Mouse (Mus musculus) bone marrow, adult 2 months (tissue): ENCODE data around the gene Arhgap22.

ENCODE experiments used
- CTCF ChIP-seq: fragments of 200-500 bp; IDR thresholded peaks from 2 replicates; pipeline ENCODE4 v1.5.1; 2011; ENCODE audit warnings: low read length, control low read depth; ENCODE audit not compliant: control insufficient read depth, insufficient read depth
- POLR2A ChIP-seq: fragments of 200-500 bp; IDR thresholded peaks from 2 replicates; pipeline ENCODE4 v1.6.1; 2011; ENCODE audit warnings: low read depth, mild to moderate bottlenecking, control low read depth, low read length, borderline replicate concordance; ENCODE audit not compliant: control insufficient read depth

DNA sequence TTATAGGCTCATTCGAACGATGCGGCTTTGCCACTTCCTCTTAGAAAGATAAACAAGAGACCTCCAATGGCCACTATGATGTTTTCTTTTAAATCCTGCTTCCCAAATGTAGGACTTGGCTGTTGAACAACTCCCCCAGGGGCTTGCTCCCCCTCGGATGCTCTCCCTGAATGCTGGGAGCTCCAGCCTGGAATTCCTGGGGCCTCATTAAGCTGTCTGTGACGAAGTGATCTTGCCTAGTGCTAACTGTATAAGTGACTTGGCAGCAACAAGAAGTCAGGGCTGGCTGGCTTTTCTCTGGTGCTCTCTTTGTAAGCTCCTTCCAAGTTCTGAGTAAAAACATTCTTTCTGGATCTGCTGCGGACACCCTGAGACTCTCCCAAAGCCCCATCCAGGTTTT, 104.1 kb downstream of the Arhgap22 start:
- TF ChIP-seq CTCF (no peak), POLR2A (no peak)
